Mouse (Mus musculus): Measurements from ENCODE around the gene Tjap1.

GRCm38 (mm10) chr17:46275034-46275433 is 7.8 kb downstream of the Tjap1 start:
- no peak for TF ChIP-seq POLR2A (IDR thresholded peaks at IDR 0.05; ENCODE audit: borderline replicate concordance, insufficient read depth, low read length)
- TF ChIP-seq CTCF (IDR thresholded peaks at IDR 0.05; ENCODE audit: borderline replicate concordance, insufficient read depth, low read depth, low read length), result no peak

Data from cerebellum, adult 2 months (tissue).